Mouse (Mus musculus) forebrain, embryonic 12.5 days (tissue): ENCODE measurements around the gene Rfx4. TPM values are rescaled to one million over a fixed set of nuclear protein-coding genes. Genes with fewer than 3 reads are reported as not detected.

ENCODE experiments used
- ATAC-seq: fragments of 200-750 bp; cut with Nextera tagmentation; 2 replicates; pipeline ENCODE4 v1.8.0; 2017; ENCODE audit warnings: moderate TSS enrichment; ENCODE audit not compliant: low FRiP score
- H3K27ac ChIP-seq: fragments of 300-500 bp; sonication (generic); 2 replicates; pipeline ENCODE4 v1.5.1; 2016; ENCODE audit warnings: mild to moderate bottlenecking
- H3K27me3 ChIP-seq: fragments of 300-500 bp; sonication (generic); 2 replicates; pipeline ENCODE4 v1.6.1; 2016; ENCODE audit warnings: mild to moderate bottlenecking
- H3K36me3 ChIP-seq: fragments of 300-500 bp; sonication (generic); replicated peaks from 2 replicates; pipeline ENCODE4 v1.6.1; 2016; ENCODE audit warnings: mild to moderate bottlenecking
- H3K4me1 ChIP-seq: fragments of 300-500 bp; sonication (generic); 2 replicates; pipeline ENCODE4 v1.6.1; 2016
- H3K4me2 ChIP-seq: fragments of 300-500 bp; sonication (generic); 2 replicates; pipeline ENCODE4 v1.6.1; 2016; ENCODE audit warnings: mild to moderate bottlenecking, moderate library complexity
- H3K4me3 ChIP-seq: fragments of 300-500 bp; sonication (generic); replicated peaks from 2 replicates; pipeline ENCODE4 v1.5.1; 2016; ENCODE audit warnings: mild to moderate bottlenecking
- H3K9ac ChIP-seq: fragments of 300-500 bp; sonication (generic); 2 replicates; pipeline ENCODE4 v1.6.1; 2016; ENCODE audit warnings: mild to moderate bottlenecking
- H3K9me3 ChIP-seq: fragments of 300-500 bp; sonication (generic); 2 replicates; pipeline ENCODE4 v1.6.1; 2016
- WGBS: fragments of 180-500 bp; shearing (Covaris S2); methylation state at CpG from one replicate; pipeline ENCODE4 v1.1.7; 2016; 5-methylcytosine and 5-hydroxymethylcytosine counted together
- polyA plus RNA-seq: library from polyadenylated mRNA; unstranded; fragments of >200 nt; fragmentation: Nextera tagmentation; extraction: Ambion mirVana; gene quantifications from 2 replicates; pipeline ENCODE4 v1.2.1, GENCODE M21; 2016

The Rfx4 gene
- polyA plus RNA-seq, 1 experiment from 2014 or later: 26.5 TPM

DNA sequence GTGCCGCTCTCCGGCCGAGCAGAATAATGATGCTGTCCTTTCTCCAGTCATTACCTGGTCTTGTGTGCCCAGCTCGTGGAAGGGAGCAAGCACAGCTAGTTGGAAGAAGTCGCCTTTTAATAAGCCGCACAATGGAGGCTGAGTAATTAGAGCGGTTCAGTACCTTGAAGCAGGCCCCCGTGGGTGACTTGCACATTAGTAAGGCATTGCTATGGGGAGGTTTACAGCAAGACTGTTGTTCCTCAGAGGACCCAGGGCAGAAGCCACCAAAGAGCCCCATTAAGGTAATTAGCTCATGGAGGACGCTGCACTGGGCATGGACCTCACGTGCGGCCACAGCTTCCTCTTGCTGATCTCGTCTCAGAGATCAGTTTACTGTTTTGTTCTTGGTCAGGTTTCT, 33.2 kb upstream of the Rfx4 start:
- no peaks in the 10 kb centered on the region for H3K9me3 ChIP-seq
- no peak overlapping the region for H3K9ac ChIP-seq
- peaks cover 20% of the 10 kb centered on the region for H3K36me3 ChIP-seq
- 44% methylated on average over 12 of the region's 12 CpGs for WGBS
- no peak for ATAC-seq
- no peak overlapping the region for H3K27ac ChIP-seq
- no peak overlapping the region for H3K4me3 ChIP-seq
- H3K4me1 ChIP-seq: peaks cover 17% of the 10 kb centered on the region
- no peak overlapping the region for H3K4me2 ChIP-seq
- H3K27me3 ChIP-seq: 0 out of 2 replicates have a peak, but pooled peaks cover 12% of the 10 kb centered on the region

- ATAC-seq: no peak
- Histone ChIP-seq H3K27me3 (0 out of 2 replicates have a peak, but pooled peaks cover 3% of the 10 kb centered on the region), H3K36me3 (0 out of 2 replicates have a peak, but pooled peaks cover 7% of the 10 kb centered on the region), H3K4me1 (peaks cover 12% of the 10 kb centered on the region), H3K9me3 (no peaks in the 10 kb centered on the region), H3K9ac (no peak overlapping the region), H3K27ac (no peak overlapping the region), H3K4me3 (no peak overlapping the region), H3K4me2 (no peak overlapping the region)
- WGBS: 93% methylated on average over 12 of the region's 12 CpGs
Observed at GRCm38 (mm10) chr10:84727005-84727404, 28.9 kb upstream of the Rfx4 start.

DNA sequence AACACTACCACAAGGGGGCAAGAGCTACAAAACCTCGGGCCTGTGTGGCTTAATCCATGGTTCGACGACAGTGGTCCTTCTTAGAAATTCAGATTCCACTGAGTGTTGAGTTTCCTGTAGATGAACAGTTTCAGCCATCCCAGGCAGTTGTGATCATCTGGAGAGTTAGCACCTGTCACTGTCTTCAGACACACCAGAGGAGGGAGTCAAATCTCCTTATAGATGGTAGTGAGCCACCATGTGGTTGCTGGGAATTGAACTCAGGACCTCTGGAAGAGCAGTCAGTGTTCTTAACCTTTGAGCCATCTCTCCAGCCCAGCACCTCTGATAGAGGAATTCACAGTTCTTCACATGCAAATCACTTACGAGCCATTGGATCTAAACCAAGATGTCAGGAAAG, 28.1 kb upstream of the Rfx4 start:
- 86% methylated on average over 4 of the region's 4 CpGs for WGBS
- H3K4me1 ChIP-seq: peaks cover 5% of the 10 kb centered on the region; the same call in 1 of the 2 replicates
- no peak for ATAC-seq
- H3K9ac ChIP-seq: no peak overlapping the region
- no peak overlapping the region for H3K4me3 ChIP-seq
- H3K27me3 ChIP-seq: 0 out of 2 replicates have a peak, but pooled peaks cover 3% of the 10 kb centered on the region
- H3K27ac ChIP-seq: no peak overlapping the region
- H3K9me3 ChIP-seq: no peaks in the 10 kb centered on the region
- no peak overlapping the region for H3K4me2 ChIP-seq
- 0 out of 2 replicates have a peak, but pooled peaks cover 7% of the 10 kb centered on the region for H3K36me3 ChIP-seq

DNA sequence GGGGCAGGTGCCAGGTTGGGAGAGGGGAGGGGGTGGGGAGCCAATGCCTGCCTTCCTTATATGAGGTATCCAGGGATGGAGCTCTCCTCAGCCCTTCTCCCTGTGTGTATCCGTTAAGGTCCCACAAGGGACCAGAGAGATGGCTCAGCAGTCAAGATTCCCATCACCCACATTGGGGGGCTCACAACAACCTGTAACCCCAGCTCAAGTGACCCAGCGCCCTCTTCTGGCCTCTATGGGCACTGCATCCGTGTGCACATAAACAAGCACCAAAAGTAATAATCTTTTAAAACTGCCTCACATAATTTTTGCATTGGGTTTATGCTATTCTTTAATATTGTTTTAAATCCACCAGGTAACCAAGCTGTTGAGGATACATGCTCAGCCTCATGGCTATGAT, 25.8 kb upstream of the Rfx4 start:
- H3K27me3 ChIP-seq: peaks cover 6% of the 10 kb centered on the region; the same call in 1 of the 2 replicates
- H3K4me3 ChIP-seq: no peak overlapping the region
- ATAC-seq: no peak
- no peak overlapping the region for H3K9ac ChIP-seq
- H3K36me3 ChIP-seq: 0 out of 2 replicates have a peak, but pooled peaks cover 7% of the 10 kb centered on the region
- no peak overlapping the region for H3K27ac ChIP-seq
- H3K4me1 ChIP-seq: no peaks in the 10 kb centered on the region
- 87% methylated on average over 3 of the region's 3 CpGs for WGBS
- H3K4me2 ChIP-seq: no peak overlapping the region
- H3K9me3 ChIP-seq: no peaks in the 10 kb centered on the region

- Histone ChIP-seq H3K27me3 (peaks cover 7% of the 10 kb centered on the region; the same call in 1 of the 2 replicates), H3K27ac (no peak overlapping the region), H3K36me3 (0 out of 2 replicates have a peak, but pooled peaks cover 7% of the 10 kb centered on the region), H3K9ac (no peak overlapping the region), H3K4me3 (no peak overlapping the region), H3K9me3 (no peaks in the 10 kb centered on the region), H3K4me2 (no peak overlapping the region), H3K4me1 (no peaks in the 10 kb centered on the region)
- WGBS: 91% methylated on average over 9 of the region's 9 CpGs
- ATAC-seq: no peak
Observed at GRCm38 (mm10) chr10:84730956-84731355, 24.9 kb upstream of the Rfx4 start.

GRCm38 (mm10) chr10:84733511-84733910, 22.4 kb upstream of the Rfx4 start:
- Histone ChIP-seq H3K9ac (no peak overlapping the region), H3K36me3 (no peaks in the 10 kb centered on the region), H3K4me3 (no peak overlapping the region), H3K27ac (no peak overlapping the region), H3K4me2 (no peak overlapping the region), H3K9me3 (no peaks in the 10 kb centered on the region), H3K4me1 (no peaks in the 10 kb centered on the region), H3K27me3 (peaks cover 7% of the 10 kb centered on the region; the same call in 1 of the 2 replicates)
- ATAC-seq: no peak
- WGBS: 80% methylated on average over 6 of the region's 6 CpGs

DNA sequence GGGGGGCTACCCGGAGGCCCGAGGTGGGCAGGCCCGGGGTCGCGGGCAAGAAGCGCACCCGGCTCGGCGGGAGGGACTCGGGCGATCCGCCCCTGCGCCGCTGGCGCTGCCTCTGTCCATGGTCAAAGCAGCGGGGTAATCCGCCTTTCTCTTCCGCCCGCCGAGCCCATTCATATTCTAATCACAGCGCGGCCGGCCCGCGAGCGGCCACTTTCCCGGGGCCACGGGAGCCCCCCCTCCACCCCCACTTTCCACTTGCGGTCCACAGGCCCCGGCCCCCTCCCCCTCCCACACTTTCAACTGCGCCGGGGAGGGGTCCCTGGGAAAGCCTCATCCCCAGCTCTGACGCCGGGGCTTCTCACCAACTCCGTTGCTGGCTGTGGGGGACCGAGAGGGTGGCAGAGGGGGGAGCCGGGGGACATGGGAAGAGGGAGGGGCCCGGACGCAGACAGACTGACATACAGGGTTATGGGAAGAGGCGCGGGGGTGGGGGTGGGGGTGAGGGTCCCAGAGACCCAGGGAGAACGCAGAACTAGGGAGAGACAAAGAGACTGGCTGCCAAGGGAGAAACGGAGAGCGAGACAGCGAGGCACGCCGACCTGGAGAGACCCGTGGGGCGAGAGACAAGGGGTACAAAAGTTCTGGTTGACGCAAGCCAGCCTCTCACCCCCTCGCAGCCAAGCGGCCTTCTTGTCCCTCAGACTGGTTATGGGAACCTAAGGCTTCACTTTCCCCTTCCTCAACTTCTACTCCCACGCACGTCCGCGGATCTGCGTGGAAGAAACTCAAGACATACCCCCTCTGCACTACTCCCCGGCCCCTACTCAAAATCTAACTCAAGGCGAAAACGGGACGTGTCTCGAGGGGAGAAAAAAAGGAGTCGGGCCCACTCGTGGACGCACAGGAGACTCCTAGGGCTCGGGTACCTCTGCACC, 744 bp upstream of the Rfx4 start:
- under 1% methylated on average over 61 of the region's 66 CpGs for WGBS
- peaks cover 69% of the 10 kb centered on the region for H3K27me3 ChIP-seq

GRCm38 (mm10) chr10:84756435-84757095, 703 bp downstream of the Rfx4 start:
- peak overlapping the region; percentile 67 for H3K4me2 ChIP-seq
- H3K36me3 ChIP-seq: no peaks in the 10 kb centered on the region
- peak overlapping the region; percentile 96 for H3K27ac ChIP-seq
- ATAC-seq: peak; percentile 11; the same call in 1 of the 2 replicates
- peaks cover 71% of the 10 kb centered on the region for H3K27me3 ChIP-seq
- WGBS: under 1% methylated on average over 42 of the region's 42 CpGs
- H3K4me3 ChIP-seq: peak overlapping the region; percentile 55
- H3K9ac ChIP-seq: peak overlapping the region; percentile 73
- peaks cover 69% of the 10 kb centered on the region for H3K4me1 ChIP-seq
- H3K9me3 ChIP-seq: no peaks in the 10 kb centered on the region

More for the DNA sequence above, 744 bp upstream of the Rfx4 start:
- H3K4me1 ChIP-seq: peaks cover 61% of the 10 kb centered on the region
- H3K9me3 ChIP-seq: no peaks in the 10 kb centered on the region
- H3K36me3 ChIP-seq: no peaks in the 10 kb centered on the region
- H3K9ac ChIP-seq: peak overlapping the region; percentile 73
- H3K4me3 ChIP-seq: peak overlapping the region; percentile 55
- peak; percentile 68 for ATAC-seq
- H3K27ac ChIP-seq: peak overlapping the region; percentile 96
- peak overlapping the region; percentile 67 for H3K4me2 ChIP-seq

DNA sequence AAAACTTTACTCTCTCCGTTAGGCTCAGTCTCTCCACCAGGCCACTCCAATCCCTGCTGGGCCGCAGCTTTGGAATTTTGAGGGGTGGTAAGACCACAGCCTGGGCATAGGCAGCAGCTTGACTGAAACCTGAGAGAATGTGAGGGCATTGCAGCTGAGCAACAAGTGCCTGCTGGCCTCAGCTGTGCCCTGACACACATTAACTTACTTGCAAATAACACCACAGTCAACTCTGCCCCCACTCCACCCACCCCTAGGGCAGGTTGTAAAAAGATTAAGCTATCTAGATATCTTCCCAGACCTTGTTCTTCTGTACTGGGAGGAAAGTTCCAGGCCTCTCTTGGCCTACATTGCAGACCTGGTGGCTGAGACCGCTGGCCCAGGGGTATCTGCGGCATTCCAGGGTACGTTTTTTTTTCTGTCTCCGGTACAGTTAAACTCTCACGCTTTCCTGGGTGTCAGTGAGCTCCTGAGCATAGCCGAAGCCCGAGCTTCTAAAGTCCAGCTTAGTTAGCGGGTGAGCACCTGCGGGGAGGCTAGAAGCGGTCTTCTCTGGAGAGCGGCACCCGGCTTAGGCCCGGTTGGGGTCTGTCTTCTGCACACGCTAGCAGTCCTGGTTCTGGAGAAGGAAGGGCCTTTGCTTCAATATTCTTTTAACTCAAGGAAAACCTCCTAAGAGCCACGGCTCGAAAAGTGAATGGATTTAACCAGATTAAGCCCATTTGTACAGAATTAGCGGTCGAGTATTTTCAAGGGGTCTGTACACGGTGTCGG, 1.8 kb downstream of the Rfx4 start:
- Histone ChIP-seq H3K4me3 (peak overlapping the region; percentile 55), H3K9ac (peak overlapping the region; percentile 73), H3K36me3 (no peaks in the 10 kb centered on the region; the same call in 1 of the 2 replicates), H3K27me3 (peaks cover 72% of the 10 kb centered on the region), H3K4me2 (peak overlapping the region; percentile 67), H3K4me1 (peaks cover 70% of the 10 kb centered on the region), H3K27ac (peak overlapping the region; percentile 96), H3K9me3 (no peaks in the 10 kb centered on the region)
- ATAC-seq: no peak
- WGBS: 4% methylated on average over 22 of the region's 22 CpGs

DNA sequence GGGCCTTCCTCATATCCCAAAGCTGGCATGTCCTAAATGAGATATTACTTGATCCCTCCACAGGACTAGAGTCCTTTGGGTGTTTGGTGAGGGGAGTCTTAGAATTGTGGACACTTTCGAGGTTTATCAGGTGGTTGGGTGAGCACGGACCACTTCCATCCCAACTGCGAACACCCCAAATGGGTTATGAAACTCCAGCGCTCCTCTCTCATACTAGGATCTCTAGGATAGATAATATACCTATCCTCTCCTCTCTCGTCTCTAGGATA, 2.3 kb downstream of the Rfx4 start:
- whole genome bisulfite sequencing: 5% methylated on average over 5 of the region's 5 CpGs
- no peaks in the 10 kb centered on the region for H3K9me3 ChIP-seq
- H3K27me3 ChIP-seq: peaks cover 72% of the 10 kb centered on the region
- peak overlapping the region; percentile 73 for H3K9ac ChIP-seq
- H3K27ac ChIP-seq: no peak overlapping the region
- H3K4me3 ChIP-seq: peak overlapping the region; percentile 55
- peak overlapping the region; percentile 67 for H3K4me2 ChIP-seq
- no peaks in the 10 kb centered on the region; the same call in 1 of the 2 replicates for H3K36me3 ChIP-seq
- H3K4me1 ChIP-seq: peaks cover 75% of the 10 kb centered on the region
- no peak for ATAC-seq

- under 1% methylated on average over 51 of the region's 51 CpGs for WGBS
- peaks cover 71% of the 10 kb centered on the region for H3K27me3 ChIP-seq
- H3K36me3 ChIP-seq: no peaks in the 10 kb centered on the region; the same call in 1 of the 2 replicates
- H3K27ac ChIP-seq: peak overlapping the region; percentile 61
- H3K4me3 ChIP-seq: peak overlapping the region; percentile 55
- peak overlapping the region; percentile 67 for H3K4me2 ChIP-seq
- no peak for ATAC-seq
- H3K9me3 ChIP-seq: no peaks in the 10 kb centered on the region
- H3K4me1 ChIP-seq: peaks cover 77% of the 10 kb centered on the region
- peak overlapping the region; percentile 73 for H3K9ac ChIP-seq
Observed at GRCm38 (mm10) chr10:84758483-84759431, 2.9 kb downstream of the Rfx4 start.
